24 mouse cellular contexts compared by ENCODE assay signal in the genomic region with DNA sequence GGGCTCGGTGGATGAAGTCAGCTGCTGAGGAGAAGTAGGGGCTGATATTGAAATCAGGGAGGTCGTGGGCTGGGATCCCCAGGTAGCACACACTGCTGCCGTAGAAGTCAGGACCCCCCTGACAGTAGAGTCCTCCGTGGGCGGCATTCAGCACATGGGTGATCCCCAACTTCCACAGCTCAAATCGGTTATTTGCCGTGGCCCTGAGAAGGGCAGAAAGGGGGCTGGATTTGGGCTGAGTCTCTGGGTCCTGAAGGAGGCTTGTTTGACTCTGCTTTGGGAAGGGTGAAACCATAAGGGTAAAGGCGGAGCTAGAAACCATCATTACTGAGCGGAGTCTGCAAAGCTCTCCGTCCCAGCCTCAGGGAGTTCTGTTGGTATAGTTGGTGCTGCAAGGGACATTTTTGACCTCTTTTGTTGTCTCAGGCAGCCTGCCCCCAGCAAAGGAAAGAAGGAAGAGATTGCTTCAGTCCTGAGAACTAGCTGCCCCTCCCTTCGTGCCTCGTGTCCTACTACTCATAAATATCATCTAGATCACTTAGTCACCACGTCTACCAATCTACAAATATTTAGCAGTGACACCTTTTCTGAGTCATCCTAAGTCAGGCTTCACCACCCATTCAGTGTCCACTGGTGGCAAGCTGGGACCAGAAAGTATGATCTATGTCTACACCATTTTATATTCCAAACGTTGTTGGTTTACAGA. TPM values are rescaled to one million over a fixed set of nuclear protein-coding genes. Genes with fewer than 3 reads are reported as not detected.
DNase-seq lines count a peak whose midpoint lies in the region; ATAC-seq and TF ChIP-seq lines count a peak whose summit lies in the region.
"Had no signal": no experiment of that assay in that cellular context is flagged by ENCODE, and none has a peak within 500 bp of the region (broad histone marks: within the 10 kb centered on the region; RNA-seq: fewer than 3 reads in every experiment).

No protein-coding gene starts in this region.

- no peak overlapping the region for H3K27ac ChIP-seq in heart, embryonic 10.5 days
- H3K27ac ChIP-seq in heart, adult 2 months, result no peak overlapping the region
- H3K27ac ChIP-seq in embryonic facial prominence, embryonic 10.5 days (replicated peaks), result no peak overlapping the region
- peak overlapping the region; percentile 45 for H3K27ac ChIP-seq in stomach, postnatal 0 days (replicated peaks)
- no peak overlapping the region for H3K27ac ChIP-seq in hindbrain, embryonic 11.5 days (ENCODE audit: low read depth, low read length)
- H3K27ac ChIP-seq: embryonic facial prominence, embryonic 13.5 days; heart, embryonic 13.5 days; hindbrain, embryonic 15.5 days; lung, embryonic 15.5 days had no signal

- no peak for TF ChIP-seq POLR2A in heart, adult 2 months (IDR thresholded peaks at IDR 0.05; ENCODE audit: insufficient read depth, low read depth, low read length)

- no peaks in the 10 kb centered on the region for H3K79me2 ChIP-seq in heart, adult 2 months (replicated peaks; ENCODE audit: control insufficient read depth, insufficient read depth, low read length)

- peaks cover 31% of the 10 kb centered on the region for H3K4me1 ChIP-seq in heart, embryonic 10.5 days
- no peaks in the 10 kb centered on the region for H3K4me1 ChIP-seq in heart, adult 2 months (ENCODE audit: control insufficient read depth, insufficient read depth, low read length)
- H3K4me1 ChIP-seq in embryonic facial prominence, embryonic 10.5 days, result peaks cover 31% of the 10 kb centered on the region
- no peaks in the 10 kb centered on the region for H3K4me1 ChIP-seq in stomach, postnatal 0 days (replicated peaks; ENCODE audit: control insufficient read depth, insufficient read depth)
- H3K4me1 ChIP-seq in hindbrain, embryonic 11.5 days (replicated peaks; ENCODE audit: control insufficient read depth, insufficient read depth, low read length), result no peaks in the 10 kb centered on the region

- no peak overlapping the region for H3K4me2 ChIP-seq in stomach, postnatal 0 days (replicated peaks; ENCODE audit: low read depth)
- no peak overlapping the region for H3K4me2 ChIP-seq in hindbrain, embryonic 11.5 days (replicated peaks; ENCODE audit: low read depth, low read length)
- H3K4me2 ChIP-seq: embryonic facial prominence, embryonic 13.5 days; heart, embryonic 13.5 days; hindbrain, embryonic 15.5 days; lung, embryonic 15.5 days; midbrain, embryonic 11.5 days had no signal

- DNase-seq in heart, embryonic 10.5 days (ENCODE audit: low spot score), result peak; percentile 60
- DNase-seq in heart, adult 2 months, result no peak
- DNase-seq in urinary bladder, postnatal 14 days (ENCODE audit: low spot score), result peak; percentile 39
- DNase-seq in urinary bladder, postnatal 4 days (ENCODE audit: low spot score in 2 of 2), result no peak
- peak; percentile 7 for DNase-seq in embryonic facial prominence, embryonic 10.5 days (ENCODE audit: low spot score)
- DNase-seq in stomach, postnatal 0 days (ENCODE audit: low spot score), result peak; percentile 39
- no peak for DNase-seq in hindbrain, embryonic 11.5 days (ENCODE audit: low spot score)
- DNase-seq in kidney, adult 8-10 months, result no peak
- DNase-seq: layer of hippocampus, adult 9-11 months had no signal

- H3K9ac ChIP-seq in heart, adult 2 months (ENCODE audit: low read depth, low read length), result no peak overlapping the region
- no peak overlapping the region for H3K9ac ChIP-seq in stomach, postnatal 0 days (ENCODE audit: low read length)
- no peak overlapping the region for H3K9ac ChIP-seq in hindbrain, embryonic 11.5 days (ENCODE audit: low read depth, low read length)
- H3K9ac ChIP-seq: embryonic facial prominence, embryonic 13.5 days; forebrain, postnatal 0 days; heart, embryonic 13.5 days; hindbrain, embryonic 15.5 days; lung, embryonic 15.5 days had no signal

- no peak for TF ChIP-seq CTCF in heart, adult 2 months (IDR thresholded peaks at IDR 0.05)
- no peak for TF ChIP-seq CTCF in stomach, postnatal 0 days (IDR thresholded peaks at IDR 0.05; ENCODE audit: low read depth)

- H3K9me3 ChIP-seq in heart, embryonic 10.5 days, result no peaks in the 10 kb centered on the region
- H3K9me3 ChIP-seq in embryonic facial prominence, embryonic 10.5 days, result no peaks in the 10 kb centered on the region
- no peaks in the 10 kb centered on the region for H3K9me3 ChIP-seq in stomach, postnatal 0 days (ENCODE audit: control insufficient read depth, low read length)
- H3K9me3 ChIP-seq in hindbrain, embryonic 11.5 days (ENCODE audit: control insufficient read depth, low read length), result no peaks in the 10 kb centered on the region
- H3K9me3 ChIP-seq: embryonic facial prominence, embryonic 13.5 days; G1E; heart, embryonic 13.5 days; hindbrain, embryonic 15.5 days; lung, embryonic 15.5 days had no signal

- H3K27me3 ChIP-seq in heart, embryonic 10.5 days (ENCODE audit: insufficient read depth, poor library complexity, severe bottlenecking), result peaks cover 13% of the 10 kb centered on the region
- H3K27me3 ChIP-seq in heart, adult 2 months (ENCODE audit: control insufficient read depth, insufficient read depth, low read length), result no peaks in the 10 kb centered on the region
- H3K27me3 ChIP-seq in embryonic facial prominence, embryonic 10.5 days (replicated peaks; ENCODE audit: low read depth, poor library complexity, severe bottlenecking), result peaks cover 10% of the 10 kb centered on the region; the same call in 1 of the 2 replicates
- no peaks in the 10 kb centered on the region for H3K27me3 ChIP-seq in stomach, postnatal 0 days (ENCODE audit: control insufficient read depth, insufficient read depth, low read length)
- H3K27me3 ChIP-seq in hindbrain, embryonic 11.5 days (ENCODE audit: control insufficient read depth, insufficient read depth, low read length), result no peaks in the 10 kb centered on the region
- H3K27me3 ChIP-seq: hindbrain, embryonic 15.5 days; lung, embryonic 15.5 days had no signal

- intact Hi-C loops in heart, adult 2 months (cut with DNase I), result loop anchor here (10.0 kb wide), 1 partner anchor 693 kb away; the partner anchor contains the start of genes Adk and Ap3m1

- TF ChIP-seq EP300 in heart, adult 2 months (IDR thresholded peaks at IDR 0.05; ENCODE audit: insufficient read depth, low read depth, low read length), result no peak
- no peak for TF ChIP-seq EP300 in stomach, postnatal 0 days (optimal IDR thresholded peaks at IDR 0.05)

- no peaks in the 10 kb centered on the region for H3K36me3 ChIP-seq in heart, embryonic 10.5 days
- peaks cover 4% of the 10 kb centered on the region; the same call in 1 of the 2 replicates for H3K36me3 ChIP-seq in heart, adult 2 months (ENCODE audit: control insufficient read depth, insufficient read depth, low read length)
- H3K36me3 ChIP-seq in embryonic facial prominence, embryonic 10.5 days (replicated peaks), result no peaks in the 10 kb centered on the region
- no peaks in the 10 kb centered on the region for H3K36me3 ChIP-seq in stomach, postnatal 0 days (ENCODE audit: control insufficient read depth, insufficient read depth, low read length)
- H3K36me3 ChIP-seq in hindbrain, embryonic 11.5 days (ENCODE audit: control insufficient read depth, insufficient read depth, low read length), result no peaks in the 10 kb centered on the region
- H3K36me3 ChIP-seq: embryonic facial prominence, embryonic 13.5 days; G1E; heart, embryonic 13.5 days; hindbrain, embryonic 15.5 days; lung, embryonic 15.5 days had no signal

- H3K4me3 ChIP-seq in heart, embryonic 10.5 days, result no peak overlapping the region
- H3K4me3 ChIP-seq in heart, adult 2 months, result no peak overlapping the region
- H3K4me3 ChIP-seq in embryonic facial prominence, embryonic 10.5 days, result no peak overlapping the region
- H3K4me3 ChIP-seq in stomach, postnatal 0 days (ENCODE audit: low read depth, low read length), result no peak overlapping the region
- no peak overlapping the region for H3K4me3 ChIP-seq in hindbrain, embryonic 11.5 days (ENCODE audit: low read depth, low read length)
- H3K4me3 ChIP-seq: embryonic facial prominence, embryonic 13.5 days; heart, embryonic 13.5 days; hindbrain, embryonic 15.5 days; lung, embryonic 15.5 days had no signal

- ATAC-seq in stomach, postnatal 0 days (ENCODE audit: low FRiP score, low TSS enrichment), result peak; percentile 53
- no peak for ATAC-seq in hindbrain, embryonic 11.5 days (ENCODE audit: low FRiP score)
- ATAC-seq: forebrain, postnatal 0 days; midbrain, embryonic 16.5 days had no signal

- WGBS in heart, embryonic 10.5 days, result 69% methylated on average over 14 of the region's 14 CpGs
- 65% methylated on average over 14 of the region's 14 CpGs for WGBS in heart, adult 2 months
- 74% methylated on average over 14 of the region's 14 CpGs for WGBS in embryonic facial prominence, embryonic 10.5 days
- WGBS in stomach, postnatal 0 days, result 63% methylated on average over 14 of the region's 14 CpGs
- WGBS in hindbrain, embryonic 11.5 days, result 76% methylated on average over 14 of the region's 14 CpGs

RNA-seq across cellular contexts. Expression of gene Samd8, which starts 2.7 kb away (rescaled TPM):
- 9.9 and 11.6 TPM in 2 replicates for polyA plus RNA-seq in heart, embryonic 10.5 days (2016; fragmentation: Nextera tagmentation; extraction: Ambion mirVana)
- total RNA-seq in heart, adult 2 months (2021), result 10 to 100 TPM; 28.8 to 31.6 TPM
- 10.1 and 18.6 TPM in 2 replicates for polyA plus RNA-seq in heart, adult 2 months (2012; rRNA removed)
- 9.5 and 10.4 TPM in 2 replicates for polyA plus RNA-seq in embryonic facial prominence, embryonic 10.5 days (2016; fragmentation: Nextera tagmentation; extraction: Ambion mirVana)
- 15.3 and 15.9 TPM in 2 replicates for polyA plus RNA-seq in stomach, postnatal 0 days (2015; fragmentation: Nextera tagmentation; extraction: Ambion mirVana)
- polyA plus RNA-seq in hindbrain, embryonic 11.5 days (2014; fragmentation: Nextera tagmentation; extraction: Ambion mirVana), result 15.6 and 19.9 TPM in 2 replicates

RNA-seq across cellular contexts. Expression of gene Dusp13, which starts 3.4 kb away (rescaled TPM):
- 0.10 TPM in 1 of 2 replicates, not detected in the other for polyA plus RNA-seq in heart, embryonic 10.5 days (2016; fragmentation: Nextera tagmentation; extraction: Ambion mirVana)
- under 1 TPM; 0.48 to 0.70 TPM for total RNA-seq in heart, adult 2 months (2021)
- polyA plus RNA-seq in heart, adult 2 months (2012; rRNA removed), result 0.45 and 1.2 TPM in 2 replicates
- polyA plus RNA-seq in embryonic facial prominence, embryonic 10.5 days (2016; fragmentation: Nextera tagmentation; extraction: Ambion mirVana), result 0.55 TPM in 1 of 2 replicates, not detected in the other
- 1.9 and 2.5 TPM in 2 replicates for polyA plus RNA-seq in stomach, postnatal 0 days (2015; fragmentation: Nextera tagmentation; extraction: Ambion mirVana)
- not detected in 2 replicates for polyA plus RNA-seq in hindbrain, embryonic 11.5 days (2014; fragmentation: Nextera tagmentation; extraction: Ambion mirVana)
- total RNA-seq: granulocyte monocyte progenitor cell, adult 5-6 weeks; hematopoietic stem cell, adult 5-6 weeks; liver, adult 2 months had no signal
- polyA plus RNA-seq: forebrain, embryonic 11.5 days; G1E; heart, embryonic 13.5 days; hindbrain, embryonic 15.5 days; intestine, embryonic 14.5 days; lung, embryonic 15.5 days; midbrain, embryonic 11.5 days; midbrain, embryonic 16.5 days; neural tube, embryonic 14.5 days had no signal

RNA-seq across cellular contexts. Expression of gene Dupd1, which starts 33.2 kb away (rescaled TPM):
- 0.12 and 0.15 TPM in 2 replicates for polyA plus RNA-seq in heart, embryonic 10.5 days (2016; fragmentation: Nextera tagmentation; extraction: Ambion mirVana)
- not detected for total RNA-seq in heart, adult 2 months (2021)
- 0.12 TPM in 1 of 2 replicates, not detected in the other for polyA plus RNA-seq in heart, adult 2 months (2012; rRNA removed)
- polyA plus RNA-seq in embryonic facial prominence, embryonic 10.5 days (2016; fragmentation: Nextera tagmentation; extraction: Ambion mirVana), result not detected in 2 replicates
- not detected in 2 replicates for polyA plus RNA-seq in stomach, postnatal 0 days (2015; fragmentation: Nextera tagmentation; extraction: Ambion mirVana)
- 0.13 TPM in 1 of 2 replicates, not detected in the other for polyA plus RNA-seq in hindbrain, embryonic 11.5 days (2014; fragmentation: Nextera tagmentation; extraction: Ambion mirVana)
- total RNA-seq: G1E; granulocyte monocyte progenitor cell, adult 5-6 weeks; hematopoietic stem cell, adult 5-6 weeks; left cerebral cortex, postnatal 10 days; liver, adult 2 months had no signal
- polyA plus RNA-seq: forebrain, embryonic 11.5 days; G1E; intestine, embryonic 14.5 days; liver, adult 2 months; lung, embryonic 15.5 days; midbrain, embryonic 11.5 days had no signal

Comparison
In these comparisons a context has a peak if more than half of its experiments do, and no peak if none do; other contexts are left out.
1. DNase-seq: peak in heart, embryonic 10.5 days (single experiment), urinary bladder, postnatal 14 days (single experiment), embryonic facial prominence, embryonic 10.5 days (single experiment) and stomach, postnatal 0 days (single experiment); none in heart, adult 2 months (0 of 2), urinary bladder, postnatal 4 days (0 of 2), hindbrain, embryonic 11.5 days (single experiment) and kidney, adult 8-10 months (0 of 2).